Mouse (Mus musculus) neural tube, postnatal 0 days (tissue): ENCODE measurements around the gene Foxp1. TPM values are rescaled to one million over a fixed set of nuclear protein-coding genes. Genes with fewer than 3 reads are reported as not detected.

ENCODE experiments used
- microRNA-seq: library from miRNA; unstranded; fragments of <30 nt; microRNA quantifications from one replicate; pipeline ENCODE4, GENCODE M21; 2016
- polyA plus RNA-seq: library from polyadenylated mRNA; unstranded; fragments of >200 nt; fragmentation: Nextera tagmentation; extraction: Ambion mirVana; gene quantifications from 2 replicates; pipeline ENCODE4 v1.2.1, GENCODE M21; 2015

Foxp1 gene
- polyA plus RNA-seq: 41.5 and 41.9 TPM in 2 replicates

GRCm38 (mm10) chr6:99522359-99523108 is at the start of gene Foxp1:
Gene Foxp1, minus strand, starts transcription at chr6:99522721.

Small RNA genes lying within 50 kb of the gene (microRNA-seq; reads per million reads assigned to microRNA genes)
- gene Gm22328 (not detected), gene Gm49348 (not detected)

Other genes with a start within 250 kb of the Foxp1 start
- gene Eif4e3, start 144.1 kb upstream of the Foxp1 start, polyA plus RNA-seq: 6.1 and 8.0 TPM in 2 replicates
- 0.78 and 2.1 TPM in 2 replicates for gene Gm20696, start 144.1 kb upstream of the Foxp1 start, polyA plus RNA-seq
- 24.1 and 25.8 TPM in 2 replicates for gene Gpr27, start 170.0 kb upstream of the Foxp1 start, polyA plus RNA-seq
- 0.52 and 0.65 TPM in 2 replicates for gene Prok2, start 203.7 kb upstream of the Foxp1 start, polyA plus RNA-seq